Mouse (Mus musculus): Measurements from ENCODE around the gene Ufsp1. TPM values are rescaled to one million over a fixed set of nuclear protein-coding genes. Genes with fewer than 3 reads are reported as not detected.
A peak's percentile ranks its signal among the peaks of the same experiment; 100 is the strongest.

Gene Ufsp1
- polyA plus RNA-seq, 1 experiment from 2014 or later = 10.6 TPM

DNA sequence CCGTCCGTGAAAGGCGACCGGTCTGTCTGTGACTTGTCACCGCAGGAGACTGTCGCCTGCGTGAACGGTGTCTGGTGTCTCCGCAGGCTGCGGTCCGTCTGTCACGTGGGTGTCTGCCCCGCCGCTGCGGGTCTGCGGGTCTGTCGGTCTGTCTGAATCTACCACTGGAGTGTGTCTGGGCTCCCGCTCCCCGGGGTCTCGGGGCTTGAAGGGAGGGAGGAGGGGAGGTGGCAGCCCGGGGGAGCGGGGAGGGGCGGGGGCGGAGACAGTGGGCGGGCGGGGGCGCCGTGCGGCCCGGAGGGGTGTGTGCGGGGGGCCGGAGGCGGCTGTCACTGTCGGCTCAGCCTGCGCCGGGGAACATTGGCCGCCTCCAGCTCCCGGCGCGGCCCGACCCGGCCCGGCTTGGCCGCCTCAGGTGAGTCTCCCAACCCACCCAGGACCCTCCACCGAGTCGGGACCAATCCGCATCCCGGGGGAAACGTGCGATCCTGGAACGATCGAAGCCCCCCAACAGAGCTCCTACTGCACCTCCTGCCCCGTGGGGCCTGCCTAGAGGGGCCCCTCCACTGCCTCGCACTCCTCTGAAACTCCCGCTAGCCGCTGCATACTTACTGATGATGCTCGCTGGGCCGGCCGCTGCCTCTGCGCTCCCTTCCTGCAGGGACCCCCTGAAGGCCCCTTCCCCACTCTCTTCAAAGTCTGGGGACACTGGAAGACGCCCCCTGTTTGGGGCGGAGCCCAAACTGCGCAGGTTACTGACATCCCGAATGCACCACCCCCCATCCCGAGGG, 6.3 kb upstream of the Ufsp1 start:
- peak overlapping the region; percentile 62 for H3K4me3 ChIP-seq
- under 1% methylated on average over 64 of the region's 65 CpGs for WGBS
- H3K4me1 ChIP-seq (replicated peaks) = peaks cover 51% of the 10 kb centered on the region
- peak overlapping the region; percentile 83 for H3K27ac ChIP-seq
- H3K27me3 ChIP-seq (ENCODE audit: insufficient read depth, poor library complexity, severe bottlenecking) = peaks cover 63% of the 10 kb centered on the region
- no peaks in the 10 kb centered on the region for H3K36me3 ChIP-seq
- no peaks in the 10 kb centered on the region for H3K9me3 ChIP-seq
- DNase-seq (ENCODE audit: low spot score) = peak; percentile 43

DNA sequence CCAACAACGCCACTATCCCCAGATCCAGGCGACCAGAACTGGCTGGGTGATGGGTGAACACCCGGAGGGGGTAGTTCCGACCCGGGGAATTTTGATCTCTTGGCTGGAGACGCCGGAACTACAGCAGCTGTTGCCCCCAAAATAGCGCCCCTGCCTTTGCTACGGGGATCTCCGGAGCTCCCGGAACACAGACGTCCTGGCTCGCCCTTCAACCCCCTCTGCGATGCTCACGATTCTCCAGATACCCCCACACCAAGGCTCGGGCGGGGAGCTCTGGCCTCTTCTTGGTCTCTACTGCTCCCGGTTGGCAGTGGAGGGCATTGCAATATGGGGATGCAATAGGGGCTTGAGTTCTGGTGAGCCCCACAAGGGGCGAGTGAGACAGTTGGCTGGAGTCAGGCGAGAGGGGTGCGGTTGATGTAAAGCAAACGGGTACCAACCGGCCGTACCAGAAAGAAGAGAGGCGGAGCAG, 5.4 kb upstream of the Ufsp1 start:
- DNase-seq (ENCODE audit: low spot score) = peak; percentile 61
- Histone ChIP-seq H3K4me3 (peak overlapping the region; percentile 62), H3K4me1 (replicated peaks) (peaks cover 60% of the 10 kb centered on the region), H3K9me3 (no peaks in the 10 kb centered on the region), H3K27ac (peak overlapping the region; percentile 83), H3K36me3 (no peaks in the 10 kb centered on the region), H3K27me3 (ENCODE audit: insufficient read depth, poor library complexity, severe bottlenecking) (peaks cover 65% of the 10 kb centered on the region)
- WGBS = 3% methylated on average over 25 of the region's 25 CpGs

- 58% methylated on average over 13 of the region's 13 CpGs for WGBS
- no peak for DNase-seq (ENCODE audit: low spot score)
- Histone ChIP-seq H3K9me3 (no peaks in the 10 kb centered on the region), H3K4me1 (replicated peaks) (peaks cover 67% of the 10 kb centered on the region), H3K27ac (peak overlapping the region; percentile 72), H3K36me3 (peaks cover 3% of the 10 kb centered on the region; the same call in 1 of the 2 replicates), H3K4me3 (peak overlapping the region; percentile 62), H3K27me3 (ENCODE audit: insufficient read depth, poor library complexity, severe bottlenecking) (peaks cover 65% of the 10 kb centered on the region)
Measured at GRCm38 (mm10) chr5:137289591-137290365, 4.7 kb upstream of the Ufsp1 start.

DNA sequence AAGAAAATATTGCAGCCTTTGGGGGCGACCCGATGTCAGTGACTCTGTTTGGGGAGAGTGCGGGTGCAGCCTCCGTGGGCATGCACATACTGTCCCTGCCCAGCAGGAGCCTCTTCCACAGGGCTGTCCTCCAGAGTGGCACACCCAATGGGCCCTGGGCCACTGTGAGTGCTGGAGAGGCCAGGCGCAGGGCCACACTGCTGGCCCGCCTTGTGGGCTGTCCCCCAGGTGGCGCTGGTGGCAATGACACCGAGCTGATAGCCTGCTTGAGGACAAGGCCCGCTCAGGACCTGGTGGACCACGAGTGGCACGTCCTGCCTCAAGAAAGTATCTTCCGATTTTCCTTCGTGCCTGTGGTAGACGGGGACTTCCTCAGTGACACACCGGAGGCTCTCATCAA, 3.8 kb upstream of the Ufsp1 start:
- Histone ChIP-seq H3K27ac (0 out of 2 replicates have a peak overlapping the region, but pooled peaks have one; percentile 26), H3K4me1 (replicated peaks) (peaks cover 76% of the 10 kb centered on the region), H3K36me3 (peaks cover 12% of the 10 kb centered on the region), H3K27me3 (ENCODE audit: insufficient read depth, poor library complexity, severe bottlenecking) (peaks cover 65% of the 10 kb centered on the region), H3K9me3 (no peaks in the 10 kb centered on the region), H3K4me3 (peak overlapping the region; percentile 62)
- WGBS = 23% methylated on average over 15 of the region's 15 CpGs
- DNase-seq (ENCODE audit: low spot score) = peak; percentile 55

DNA sequence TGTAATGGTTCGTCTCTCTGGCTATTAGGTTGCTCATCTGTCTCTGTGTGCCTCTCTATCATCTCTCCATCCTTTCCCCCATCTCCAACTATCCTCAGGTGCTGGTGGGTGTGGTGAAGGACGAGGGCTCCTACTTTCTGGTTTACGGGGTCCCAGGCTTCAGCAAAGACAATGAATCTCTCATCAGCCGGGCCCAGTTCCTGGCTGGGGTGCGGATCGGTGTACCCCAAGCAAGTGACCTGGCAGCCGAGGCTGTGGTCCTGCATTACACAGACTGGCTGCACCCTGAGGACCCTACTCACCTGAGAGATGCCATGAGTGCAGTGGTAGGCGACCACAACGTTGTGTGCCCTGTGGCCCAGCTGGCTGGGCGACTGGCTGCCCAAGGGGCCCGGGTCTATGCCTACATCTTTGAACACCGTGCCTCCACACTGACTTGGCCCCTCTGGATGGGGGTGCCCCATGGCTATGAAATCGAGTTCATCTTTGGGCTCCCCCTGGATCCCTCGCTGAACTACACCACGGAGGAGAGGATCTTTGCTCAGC, 3.0 kb upstream of the Ufsp1 start:
- Histone ChIP-seq H3K4me1 (replicated peaks) (peaks cover 80% of the 10 kb centered on the region), H3K4me3 (peak overlapping the region; percentile 62; the same call in 1 of the 2 replicates), H3K27me3 (ENCODE audit: insufficient read depth, poor library complexity, severe bottlenecking) (peaks cover 65% of the 10 kb centered on the region), H3K27ac (no peak overlapping the region), H3K36me3 (peaks cover 19% of the 10 kb centered on the region), H3K9me3 (no peaks in the 10 kb centered on the region)
- WGBS = 78% methylated on average over 15 of the region's 15 CpGs
- DNase-seq (ENCODE audit: low spot score) = no peak

GRCm38 (mm10) chr5:137293282-137293681, 1.1 kb upstream of the Ufsp1 start:
- Histone ChIP-seq H3K27me3 (ENCODE audit: insufficient read depth, poor library complexity, severe bottlenecking) (peaks cover 50% of the 10 kb centered on the region), H3K27ac (peak overlapping the region; percentile 94), H3K4me3 (peak overlapping the region; percentile 73), H3K36me3 (peaks cover 38% of the 10 kb centered on the region), H3K4me1 (replicated peaks) (peaks cover 62% of the 10 kb centered on the region), H3K9me3 (no peaks in the 10 kb centered on the region)
- under 1% methylated on average over 15 of the region's 15 CpGs for WGBS
- peak; percentile 68 for DNase-seq (ENCODE audit: low spot score)

DNA sequence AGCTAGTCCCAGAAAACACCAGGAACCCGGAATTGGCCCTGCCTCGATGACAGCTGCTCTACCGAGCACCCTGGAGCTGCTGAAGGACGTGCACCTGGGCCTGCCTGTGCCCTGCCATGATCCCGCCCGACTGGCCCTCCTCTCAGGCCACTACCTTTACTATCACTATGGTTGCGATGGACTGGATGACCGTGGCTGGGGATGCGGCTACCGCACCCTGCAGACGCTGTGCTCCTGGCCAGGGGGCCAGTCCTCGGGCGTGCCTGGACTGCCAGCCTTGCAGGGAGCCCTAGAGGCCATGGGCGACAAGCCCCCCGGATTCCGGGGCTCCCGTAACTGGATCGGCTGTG, 290 bp downstream of the Ufsp1 start:
- peaks cover 36% of the 10 kb centered on the region for H3K27me3 ChIP-seq (ENCODE audit: insufficient read depth, poor library complexity, severe bottlenecking)
- DNase-seq (ENCODE audit: low spot score) = no peak
- no peaks in the 10 kb centered on the region for H3K9me3 ChIP-seq
- peak overlapping the region; percentile 94 for H3K27ac ChIP-seq
- peak overlapping the region; percentile 73 for H3K4me3 ChIP-seq
- peaks cover 49% of the 10 kb centered on the region for H3K4me1 ChIP-seq (replicated peaks)
- peaks cover 52% of the 10 kb centered on the region for H3K36me3 ChIP-seq
- WGBS = 11% methylated on average over 18 of the region's 18 CpGs

DNA sequence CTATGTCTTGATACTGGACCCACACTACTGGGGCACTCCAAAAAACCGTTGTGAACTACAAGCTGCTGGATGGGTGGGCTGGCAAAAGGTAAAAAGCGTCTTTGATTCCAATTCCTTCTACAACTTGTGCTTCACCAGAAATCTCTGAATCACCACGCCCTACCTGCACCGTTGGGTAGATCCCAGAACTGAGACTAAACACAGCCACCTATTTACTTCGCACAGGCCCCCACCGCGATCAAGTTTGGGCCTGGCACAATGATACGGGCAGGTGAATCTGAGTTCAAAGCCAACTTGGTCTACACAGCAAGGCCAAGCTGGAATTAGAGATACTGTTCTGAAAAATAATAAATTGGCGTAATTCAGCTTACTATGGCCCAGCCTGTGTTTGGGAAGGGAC, 867 bp downstream of the Ufsp1 start:
- DNase-seq (ENCODE audit: low spot score) = no peak
- Histone ChIP-seq H3K27ac (peak overlapping the region; percentile 94), H3K36me3 (peaks cover 58% of the 10 kb centered on the region), H3K4me1 (replicated peaks) (peaks cover 46% of the 10 kb centered on the region), H3K27me3 (ENCODE audit: insufficient read depth, poor library complexity, severe bottlenecking) (peaks cover 30% of the 10 kb centered on the region), H3K4me3 (peak overlapping the region; percentile 73), H3K9me3 (no peaks in the 10 kb centered on the region)
- 80% methylated on average over 9 of the region's 9 CpGs for WGBS

DNA sequence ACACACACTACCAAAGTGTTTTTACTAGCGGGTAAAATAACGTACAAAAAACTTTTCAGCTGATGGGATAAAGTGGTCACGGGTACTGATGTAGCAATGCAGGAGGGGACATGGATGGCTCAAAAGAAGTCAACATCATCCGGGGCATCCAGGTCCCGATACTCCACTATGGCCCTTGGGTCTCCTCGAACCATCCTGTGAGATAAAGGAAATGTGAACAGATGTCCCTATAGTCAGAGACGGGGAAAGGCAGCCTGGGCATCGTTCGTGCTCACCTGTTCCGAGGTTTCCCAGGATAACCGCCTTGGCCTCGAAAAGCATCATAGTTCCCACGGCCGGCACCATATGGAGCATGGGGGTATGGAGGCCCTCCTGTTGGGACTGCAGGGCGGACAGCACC, 1.3 kb downstream of the Ufsp1 start:
- H3K9me3 ChIP-seq = no peaks in the 10 kb centered on the region
- H3K4me1 ChIP-seq (replicated peaks) = peaks cover 43% of the 10 kb centered on the region
- H3K27ac ChIP-seq = no peak overlapping the region
- peaks cover 62% of the 10 kb centered on the region for H3K36me3 ChIP-seq
- no peak for DNase-seq (ENCODE audit: low spot score)
- H3K4me3 ChIP-seq = peak overlapping the region; percentile 73; the same call in 1 of the 2 replicates
- H3K27me3 ChIP-seq (ENCODE audit: insufficient read depth, poor library complexity, severe bottlenecking) = peaks cover 26% of the 10 kb centered on the region
- whole genome bisulfite sequencing = 93% methylated on average over 15 of the region's 15 CpGs

GRCm38 (mm10) chr5:137297126-137297525, 2.7 kb downstream of the Ufsp1 start:
- WGBS = 92% methylated on average over 14 of the region's 14 CpGs
- H3K4me1 ChIP-seq (replicated peaks) = peaks cover 39% of the 10 kb centered on the region
- no peaks in the 10 kb centered on the region for H3K9me3 ChIP-seq
- no peak for DNase-seq (ENCODE audit: low spot score)
- H3K36me3 ChIP-seq = peaks cover 76% of the 10 kb centered on the region
- H3K27me3 ChIP-seq (ENCODE audit: insufficient read depth, poor library complexity, severe bottlenecking) = peaks cover 12% of the 10 kb centered on the region
- no peak overlapping the region for H3K27ac ChIP-seq
- H3K4me3 ChIP-seq = no peak overlapping the region

- no peak overlapping the region for H3K4me3 ChIP-seq
- H3K27ac ChIP-seq = no peak overlapping the region
- no peaks in the 10 kb centered on the region for H3K27me3 ChIP-seq (ENCODE audit: insufficient read depth, poor library complexity, severe bottlenecking)
- H3K4me1 ChIP-seq (replicated peaks) = peaks cover 21% of the 10 kb centered on the region
- 91% methylated on average over 7 of the region's 7 CpGs for WGBS
- DNase-seq (ENCODE audit: low spot score) = no peak
- H3K36me3 ChIP-seq = peaks cover 97% of the 10 kb centered on the region
- H3K9me3 ChIP-seq = no peaks in the 10 kb centered on the region
Measured at GRCm38 (mm10) chr5:137299240-137299639, 4.8 kb downstream of the Ufsp1 start.

DNA sequence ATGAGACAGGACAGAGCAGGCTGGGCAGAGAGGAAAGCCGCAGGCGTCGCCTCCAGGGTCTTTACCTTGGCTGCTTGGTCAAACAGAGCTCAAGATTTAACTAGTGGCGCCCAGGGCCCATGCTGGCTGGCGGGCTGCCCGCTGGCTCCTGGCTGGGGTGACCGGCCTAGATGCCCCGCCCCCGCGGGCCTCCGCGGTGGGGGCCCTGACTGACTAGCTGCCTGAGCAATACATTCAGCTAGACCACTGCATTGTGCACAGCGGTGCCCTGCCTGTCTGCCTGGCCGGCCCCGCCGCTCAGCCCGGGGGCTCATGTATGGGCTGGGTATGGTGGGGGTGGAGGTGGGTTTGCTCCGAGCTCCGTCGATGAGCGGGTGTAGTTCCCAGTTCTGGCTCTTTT, 6.8 kb downstream of the Ufsp1 start:
- no peak for DNase-seq (ENCODE audit: low spot score)
- Histone ChIP-seq H3K36me3 (peaks cover 97% of the 10 kb centered on the region), H3K4me3 (no peak overlapping the region), H3K9me3 (no peaks in the 10 kb centered on the region), H3K27me3 (ENCODE audit: insufficient read depth, poor library complexity, severe bottlenecking) (no peaks in the 10 kb centered on the region), H3K27ac (no peak overlapping the region), H3K4me1 (replicated peaks) (peaks cover 20% of the 10 kb centered on the region)
- 79% methylated on average over 21 of the region's 21 CpGs for WGBS

All from hindbrain, embryonic 10.5 days (tissue).